Mouse (Mus musculus) heart, adult 11 months (tissue): ENCODE results near the gene Natd1.
"Not testable (repeated sequence)": the region's sequence is repeated elsewhere in the genome, so short reads cannot be mapped to it uniquely, and the experiment has no call there.

Experiments
- DNase-seq: peaks from one replicate; pipeline ENCODE4 v3.0.0; 2022

The Natd1 gene

GRCm38 (mm10) chr11:60886986-60887385 is 27.6 kb downstream of the Natd1 start:
- not testable (repeated sequence) for DNase-seq

GRCm38 (mm10) chr11:60882386-60882785 is 32.2 kb downstream of the Natd1 start:
- no peak for DNase-seq

DNA sequence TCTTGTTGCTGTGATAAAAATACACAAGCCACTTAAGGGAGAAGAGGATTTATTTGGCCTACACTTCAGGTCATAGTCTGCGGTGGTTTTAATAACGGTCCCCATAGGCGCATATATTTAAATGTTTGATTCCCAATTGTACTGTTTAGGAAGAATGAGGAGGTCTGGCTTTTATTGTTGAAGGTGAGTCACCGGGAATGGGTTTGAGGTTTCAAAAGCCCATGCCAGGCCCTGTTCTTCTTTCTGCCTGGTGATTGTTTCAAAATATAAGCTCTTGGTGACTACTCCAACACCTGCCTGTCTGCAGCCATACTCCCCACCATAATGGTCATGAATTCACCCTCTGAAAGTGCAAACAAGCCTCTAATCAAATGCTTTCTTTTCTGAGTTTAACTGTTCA is 34.0 kb downstream of the Natd1 start:
- no peak for DNase-seq

DNA sequence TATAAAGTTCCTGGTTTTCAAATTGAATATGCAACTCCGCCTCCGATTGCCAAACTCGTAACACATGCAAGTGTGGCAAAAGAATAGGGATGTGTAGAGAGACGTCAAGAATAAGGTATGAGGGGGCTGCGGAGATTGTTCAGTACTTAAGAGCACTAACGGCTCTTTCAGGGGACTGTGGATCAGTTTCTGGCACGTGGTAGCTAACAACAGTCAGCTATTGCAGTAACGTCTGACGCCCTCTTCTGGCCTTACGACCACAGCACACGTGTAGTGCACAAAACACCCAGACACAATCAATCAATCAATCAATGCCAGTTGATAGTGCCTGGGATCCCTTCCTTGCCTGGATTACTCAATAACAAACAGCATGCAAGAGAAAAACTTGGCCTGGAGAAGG is 35.1 kb downstream of the Natd1 start:
- DNase-seq = peak; percentile 94

- peak; percentile 100 for DNase-seq
Measured at GRCm38 (mm10) chr11:60878675-60879294, 35.8 kb downstream of the Natd1 start, which contains the start of gene Tmem11. Gene Tmem11, minus strand, starts transcription at chr11:60879272.

GRCm38 (mm10) chr11:60878056-60878612 is 36.4 kb downstream of the Natd1 start:
- no peak for DNase-seq

DNA sequence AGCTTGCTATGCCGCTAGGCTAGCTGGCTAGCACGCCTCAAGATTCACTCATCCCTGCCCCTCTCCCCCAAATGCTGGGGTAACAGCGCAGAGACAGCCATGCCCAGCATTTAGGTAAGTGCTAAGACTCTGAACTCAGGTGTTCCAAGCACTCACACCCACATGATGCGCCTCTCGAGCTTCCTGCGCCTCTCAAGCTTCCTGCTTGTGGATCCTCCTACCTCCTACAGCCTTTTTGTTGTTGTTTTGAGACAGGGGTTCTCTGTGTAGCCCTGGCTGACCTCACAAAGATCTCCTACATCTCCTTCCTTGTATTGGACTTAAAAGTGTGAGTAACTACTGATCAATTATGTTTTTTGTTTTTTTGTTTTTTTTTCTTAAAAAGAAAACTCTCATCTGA is 41.4 kb downstream of the Natd1 start:
- DNase-seq = no peak

DNA sequence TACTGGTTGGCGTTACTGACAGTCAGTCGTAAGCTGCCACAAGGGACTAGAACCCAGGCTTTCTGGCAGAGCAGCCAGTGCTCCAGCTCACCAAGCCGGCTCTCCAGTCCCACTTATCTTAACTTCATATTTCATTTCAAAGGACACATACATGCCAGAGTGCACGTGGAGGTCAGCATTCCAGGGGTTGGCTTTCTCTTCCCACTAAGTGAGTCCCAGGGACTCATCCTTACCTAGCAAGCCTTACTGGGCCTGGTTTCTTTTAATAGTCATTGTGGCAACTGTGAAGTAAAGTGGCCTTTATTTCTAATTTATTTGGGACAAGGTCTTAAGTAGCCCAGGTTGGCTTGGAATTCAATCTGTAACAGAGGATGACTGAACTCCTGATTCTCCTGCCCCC is 43.1 kb downstream of the Natd1 start:
- DNase-seq = peak; percentile 83

DNA sequence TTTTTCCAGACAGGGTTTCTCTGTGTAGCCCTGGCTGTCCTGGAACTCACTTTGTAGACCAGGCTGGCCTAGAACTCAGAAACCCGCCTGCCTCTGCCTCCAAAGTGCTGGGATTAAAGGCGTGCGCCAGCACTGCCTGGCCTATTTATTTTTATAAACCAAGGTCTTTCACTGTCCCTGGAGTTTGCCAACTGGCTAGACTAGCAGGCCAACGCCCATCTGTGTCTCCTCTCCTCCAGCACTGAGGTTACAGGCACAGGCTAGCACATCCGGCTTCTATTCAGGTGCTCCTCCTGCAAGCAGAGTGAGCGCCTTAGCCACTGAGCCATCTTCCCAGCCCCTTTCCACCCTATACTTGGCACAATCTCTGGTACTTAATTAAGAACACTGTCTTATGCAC is 45.1 kb downstream of the Natd1 start:
- DNase-seq = peak; percentile 88

- DNase-seq = no peak
Measured at GRCm38 (mm10) chr11:60867904-60868303, 46.6 kb downstream of the Natd1 start.

DNA sequence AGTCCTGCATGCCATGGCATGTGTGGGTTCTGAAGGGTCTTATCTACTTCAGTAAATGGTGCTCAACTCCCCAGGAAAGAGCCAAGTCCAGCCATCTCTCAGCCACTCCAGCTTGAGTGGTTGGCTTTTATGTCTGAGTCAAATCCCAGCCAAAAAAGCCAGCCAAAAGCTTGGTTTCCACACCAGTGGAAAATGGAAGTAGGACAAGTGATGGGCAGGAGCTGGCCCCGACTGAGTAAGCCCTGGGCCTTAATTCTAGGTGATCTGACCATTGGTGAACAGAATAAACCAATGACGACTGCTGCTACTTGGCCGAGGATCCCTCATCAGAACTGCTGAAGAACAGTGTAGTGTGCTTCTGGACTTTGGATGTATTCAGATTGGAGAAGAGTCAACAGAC is 47.1 kb downstream of the Natd1 start:
- no peak for DNase-seq

GRCm38 (mm10) chr11:60866021-60866420 is 48.5 kb downstream of the Natd1 start:
- DNase-seq = peak; percentile 86

DNA sequence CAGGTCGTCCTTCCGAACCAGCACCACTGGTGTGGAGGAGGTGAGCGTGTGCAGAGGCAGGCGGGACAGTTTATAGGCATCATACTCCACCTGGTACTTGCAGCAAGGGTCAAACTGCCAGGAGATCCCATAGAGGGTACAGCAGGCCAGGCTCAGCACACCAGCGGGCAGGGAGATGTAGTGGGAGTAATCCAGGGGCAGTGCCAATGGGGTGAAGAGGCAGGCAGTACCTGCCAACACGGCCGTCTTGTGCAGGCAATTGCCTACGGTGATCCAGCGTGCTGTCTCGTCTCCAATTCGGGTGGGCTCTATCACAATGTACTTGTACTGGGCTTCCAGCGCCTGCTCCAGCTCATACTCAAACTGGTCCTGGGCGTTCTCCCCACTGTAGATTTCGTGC is 49.6 kb downstream of the Natd1 start:
- DNase-seq = peak; percentile 97

GRCm38 (mm10) chr11:60864166-60864565 is 50.4 kb downstream of the Natd1 start:
- DNase-seq = no peak

GRCm38 (mm10) chr11:60863196-60863595 is 51.4 kb downstream of the Natd1 start:
- peak; percentile 95 for DNase-seq

DNA sequence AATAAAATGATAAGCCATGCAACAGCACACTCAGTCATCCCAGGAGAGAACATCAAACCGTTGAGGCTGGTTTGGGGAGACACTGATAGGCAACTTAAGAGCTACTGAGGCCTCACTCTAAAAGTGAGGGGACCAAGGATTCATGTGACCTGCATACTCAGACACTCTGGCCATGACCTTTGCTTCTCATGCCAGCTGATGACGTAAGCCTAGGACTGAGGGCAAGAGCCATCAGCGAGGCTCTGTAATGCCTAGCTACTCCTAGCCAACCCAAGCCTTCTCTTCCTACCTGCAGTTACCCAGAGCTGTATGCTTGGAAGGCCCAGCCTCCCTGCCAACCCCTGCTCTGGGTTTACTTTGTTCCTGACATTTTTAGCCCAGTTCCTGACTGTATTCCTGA is 52.6 kb downstream of the Natd1 start:
- DNase-seq = no peak

GRCm38 (mm10) chr11:60856587-60856986 is 58.0 kb downstream of the Natd1 start:
- DNase-seq = no peak
